Comparison of ENCODE assay signal across 16 mouse cellular contexts in the genomic region with DNA sequence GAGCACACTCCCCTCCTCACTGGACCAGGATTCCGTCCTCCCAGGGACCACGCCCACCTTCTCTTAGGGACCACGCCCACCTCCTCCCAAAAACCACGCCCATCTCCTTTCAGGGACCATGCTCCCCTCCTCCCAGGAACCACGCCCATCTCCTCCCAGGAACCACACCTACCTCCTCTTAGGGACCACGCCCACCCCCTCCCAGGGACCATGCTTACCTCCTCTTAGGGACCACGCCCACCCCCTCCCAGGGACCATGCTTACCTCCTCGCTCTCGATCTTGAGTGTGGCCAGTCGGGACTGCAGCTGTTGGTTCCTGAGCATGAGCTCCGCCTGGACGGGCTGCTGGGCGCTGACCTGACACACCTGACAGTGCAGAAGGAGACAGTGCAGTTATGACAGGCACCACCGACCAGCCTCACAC.
DNase-seq lines count a peak whose midpoint lies in the region; ATAC-seq and TF ChIP-seq lines count a peak whose summit lies in the region.
"Had no signal": no experiment of that assay in that cellular context is flagged by ENCODE, and none has a peak within 500 bp of the region (broad histone marks: within the 10 kb centered on the region; RNA-seq: fewer than 3 reads in every experiment).

No protein-coding gene starts in this region.

- ATAC-seq in kidney, embryonic 16.5 days (ENCODE audit: low FRiP score, low TSS enrichment) = peak; percentile 54; the same call in 1 of the 2 replicates
- ATAC-seq in stomach, postnatal 0 days (ENCODE audit: low FRiP score, low TSS enrichment) = peak; percentile 32; the same call in 1 of the 2 replicates

- no peak for TF ChIP-seq CTCF in stomach, postnatal 0 days (IDR thresholded peaks at IDR 0.05; ENCODE audit: low read depth)

- H3K9ac ChIP-seq in kidney, embryonic 16.5 days (replicated peaks; ENCODE audit: low read length) = no peak overlapping the region
- no peak overlapping the region for H3K9ac ChIP-seq in stomach, postnatal 0 days (ENCODE audit: low read length)
- H3K9ac ChIP-seq: hindbrain, embryonic 15.5 days; liver, embryonic 14.5 days had no signal

- no peaks in the 10 kb centered on the region for H3K9me3 ChIP-seq in kidney, embryonic 16.5 days (ENCODE audit: low read length)
- no peaks in the 10 kb centered on the region for H3K9me3 ChIP-seq in stomach, postnatal 0 days (ENCODE audit: control insufficient read depth, low read length)
- H3K9me3 ChIP-seq: hindbrain, embryonic 15.5 days had no signal

- no peak for DNase-seq in kidney, adult 9 months
- peak; percentile 40 for DNase-seq in testis, postnatal 14 days (ENCODE audit: low spot score)
- no peak for DNase-seq in testis, postnatal 10 days (ENCODE audit: low spot score)
- DNase-seq in c-Kit-negative CD71-positive TER-119-positive erythroid progenitor cells, embryonic 14.5 days (ENCODE audit: low read depth, low spot score) = peak; percentile 1
- DNase-seq in stomach, postnatal 0 days (ENCODE audit: low spot score) = no peak
- DNase-seq in layer of hippocampus, adult 8-10 months (ENCODE audit: low spot score in 2 of 2) = no peak
- DNase-seq in left cerebral cortex, adult 9 months (ENCODE audit: low spot score in 2 of 2) = no peak
- DNase-seq: cerebellum, adult 11-12 months; kidney, adult 11 months; right cerebral cortex, postnatal 25 days; thymus, postnatal 4 days had no signal

- no peaks in the 10 kb centered on the region for H3K27me3 ChIP-seq in kidney, embryonic 16.5 days (ENCODE audit: insufficient read depth, low read length)
- H3K27me3 ChIP-seq in stomach, postnatal 0 days (ENCODE audit: control insufficient read depth, insufficient read depth, low read length) = no peaks in the 10 kb centered on the region
- H3K27me3 ChIP-seq: hindbrain, embryonic 15.5 days had no signal

- no peak overlapping the region for H3K27ac ChIP-seq in kidney, embryonic 16.5 days (ENCODE audit: low read length)
- H3K27ac ChIP-seq in stomach, postnatal 0 days (replicated peaks) = no peak overlapping the region
- H3K27ac ChIP-seq: hindbrain, embryonic 15.5 days; liver, embryonic 14.5 days had no signal

- no peak for TF ChIP-seq EP300 in stomach, postnatal 0 days (optimal IDR thresholded peaks at IDR 0.05)

- H3K4me3 ChIP-seq in kidney, embryonic 16.5 days (ENCODE audit: low read length) = no peak overlapping the region
- no peak overlapping the region for H3K4me3 ChIP-seq in stomach, postnatal 0 days (ENCODE audit: low read depth, low read length)
- H3K4me3 ChIP-seq: erythroblast, embryonic 14.5 days; hindbrain, embryonic 15.5 days; myocyte had no signal

- WGBS in kidney, embryonic 16.5 days = 46% methylated on average over 14 of the region's 14 CpGs
- WGBS in stomach, postnatal 0 days = 51% methylated on average over 14 of the region's 14 CpGs

- H3K4me1 ChIP-seq in kidney, embryonic 16.5 days (ENCODE audit: insufficient read depth, low read length) = peaks cover 3% of the 10 kb centered on the region; the same call in 1 of the 2 replicates
- no peaks in the 10 kb centered on the region for H3K4me1 ChIP-seq in stomach, postnatal 0 days (replicated peaks; ENCODE audit: control insufficient read depth, insufficient read depth)

- no peak overlapping the region for H3K4me2 ChIP-seq in kidney, embryonic 16.5 days (replicated peaks; ENCODE audit: low read depth, low read length)
- no peak overlapping the region for H3K4me2 ChIP-seq in stomach, postnatal 0 days (replicated peaks; ENCODE audit: low read depth)
- H3K4me2 ChIP-seq: hindbrain, embryonic 15.5 days had no signal

- 0 out of 2 replicates have a peak, but pooled peaks cover 6% of the 10 kb centered on the region for H3K36me3 ChIP-seq in kidney, embryonic 16.5 days (ENCODE audit: insufficient read depth, low read length)
- no peaks in the 10 kb centered on the region for H3K36me3 ChIP-seq in stomach, postnatal 0 days (ENCODE audit: control insufficient read depth, insufficient read depth, low read length)

Comparison
In these comparisons a context has a peak if more than half of its experiments do, and no peak if none do; other contexts are left out.
1. DNase-seq: peak in testis, postnatal 14 days (single experiment) and c-Kit-negative CD71-positive TER-119-positive erythroid progenitor cells, embryonic 14.5 days (single experiment); none in kidney, adult 9 months (single experiment), testis, postnatal 10 days (single experiment), stomach, postnatal 0 days (single experiment), layer of hippocampus, adult 8-10 months (0 of 2) and left cerebral cortex, adult 9 months (0 of 2).